ENCODE assay signal across 25 mouse cellular contexts in genomic region chr3:132158817-132159216, GRCm38 (mm10).
DNase-seq lines count a peak whose midpoint lies in the region; ATAC-seq and TF ChIP-seq lines count a peak whose summit lies in the region.
"Had no signal": no experiment of that assay in that cellular context is flagged by ENCODE, and none has a peak within 500 bp of the region (broad histone marks: within the 10 kb centered on the region; RNA-seq: fewer than 3 reads in every experiment).

No protein-coding gene starts in this region.

- H3K4me1 ChIP-seq in midbrain, embryonic 14.5 days (ENCODE audit: control insufficient read depth, insufficient read depth, low read length): no peaks in the 10 kb centered on the region
- H3K4me1 ChIP-seq in midbrain, embryonic 13.5 days (replicated peaks): no peaks in the 10 kb centered on the region
- H3K4me1 ChIP-seq in midbrain, embryonic 16.5 days (ENCODE audit: control insufficient read depth, insufficient read depth, low read length): no peaks in the 10 kb centered on the region
- no peaks in the 10 kb centered on the region for H3K4me1 ChIP-seq in midbrain, embryonic 10.5 days
- H3K4me1 ChIP-seq in midbrain, postnatal 0 days (ENCODE audit: insufficient read depth, low read length): no peaks in the 10 kb centered on the region
- H3K4me1 ChIP-seq: embryonic facial prominence, embryonic 10.5 days; embryonic facial prominence, embryonic 12.5 days; forebrain, embryonic 13.5 days; forebrain, embryonic 15.5 days had no signal

- no peak overlapping the region for H3K9ac ChIP-seq in midbrain, embryonic 14.5 days (replicated peaks; ENCODE audit: low read length)
- no peak overlapping the region for H3K9ac ChIP-seq in midbrain, embryonic 13.5 days (replicated peaks)
- no peak overlapping the region for H3K9ac ChIP-seq in midbrain, embryonic 16.5 days (ENCODE audit: low read depth, low read length)
- H3K9ac ChIP-seq in midbrain, postnatal 0 days (replicated peaks; ENCODE audit: low read length, poor library complexity, severe bottlenecking): no peak overlapping the region
- H3K9ac ChIP-seq: embryonic facial prominence, embryonic 12.5 days; forebrain, embryonic 13.5 days; forebrain, embryonic 15.5 days; forebrain, postnatal 0 days had no signal

- no peak overlapping the region for H3K27ac ChIP-seq in midbrain, embryonic 14.5 days (replicated peaks; ENCODE audit: low read depth, low read length)
- H3K27ac ChIP-seq in midbrain, embryonic 13.5 days: no peak overlapping the region
- no peak overlapping the region for H3K27ac ChIP-seq in midbrain, embryonic 16.5 days (ENCODE audit: low read length)
- H3K27ac ChIP-seq in midbrain, embryonic 10.5 days (replicated peaks): no peak overlapping the region
- H3K27ac ChIP-seq in midbrain, postnatal 0 days (ENCODE audit: low read depth, low read length): no peak overlapping the region
- H3K27ac ChIP-seq: embryonic facial prominence, embryonic 10.5 days; embryonic facial prominence, embryonic 12.5 days; forebrain, embryonic 13.5 days; forebrain, embryonic 15.5 days had no signal

- no peak overlapping the region for H3K4me2 ChIP-seq in midbrain, embryonic 14.5 days (ENCODE audit: low read length)
- no peak overlapping the region for H3K4me2 ChIP-seq in midbrain, embryonic 13.5 days (replicated peaks)
- no peak overlapping the region for H3K4me2 ChIP-seq in midbrain, embryonic 16.5 days (ENCODE audit: low read length)
- no peak overlapping the region for H3K4me2 ChIP-seq in midbrain, postnatal 0 days (ENCODE audit: low read depth, low read length, poor library complexity, severe bottlenecking)
- H3K4me2 ChIP-seq: embryonic facial prominence, embryonic 12.5 days; forebrain, embryonic 13.5 days; forebrain, embryonic 15.5 days had no signal

- no peaks in the 10 kb centered on the region for H3K9me3 ChIP-seq in midbrain, embryonic 14.5 days (ENCODE audit: control insufficient read depth, low read length)
- H3K9me3 ChIP-seq in midbrain, embryonic 13.5 days: no peaks in the 10 kb centered on the region
- H3K9me3 ChIP-seq in midbrain, embryonic 16.5 days (replicated peaks; ENCODE audit: control insufficient read depth, low read length, poor library complexity, severe bottlenecking): no peaks in the 10 kb centered on the region
- no peaks in the 10 kb centered on the region for H3K9me3 ChIP-seq in midbrain, embryonic 10.5 days (replicated peaks)
- no peaks in the 10 kb centered on the region for H3K9me3 ChIP-seq in midbrain, postnatal 0 days (ENCODE audit: low read length)
- H3K9me3 ChIP-seq: embryonic facial prominence, embryonic 10.5 days; embryonic facial prominence, embryonic 12.5 days; forebrain, embryonic 13.5 days; forebrain, embryonic 15.5 days had no signal

- TF ChIP-seq CTCF in midbrain, postnatal 0 days (IDR thresholded peaks at IDR 0.05): no peak

- H3K36me3 ChIP-seq in midbrain, embryonic 14.5 days (ENCODE audit: control insufficient read depth, insufficient read depth, low read length): no peaks in the 10 kb centered on the region
- no peaks in the 10 kb centered on the region for H3K36me3 ChIP-seq in midbrain, embryonic 13.5 days
- H3K36me3 ChIP-seq in midbrain, embryonic 16.5 days (ENCODE audit: control insufficient read depth, insufficient read depth, low read length): no peaks in the 10 kb centered on the region
- no peaks in the 10 kb centered on the region for H3K36me3 ChIP-seq in midbrain, embryonic 10.5 days
- H3K36me3 ChIP-seq in midbrain, postnatal 0 days (ENCODE audit: insufficient read depth, low read length): no peaks in the 10 kb centered on the region
- H3K36me3 ChIP-seq: embryonic facial prominence, embryonic 10.5 days; embryonic facial prominence, embryonic 12.5 days; forebrain, embryonic 15.5 days; G1E had no signal

- no peak overlapping the region for H3K4me3 ChIP-seq in midbrain, embryonic 14.5 days (replicated peaks; ENCODE audit: low read depth, low read length)
- no peak overlapping the region for H3K4me3 ChIP-seq in midbrain, embryonic 13.5 days (replicated peaks)
- no peak overlapping the region for H3K4me3 ChIP-seq in midbrain, embryonic 16.5 days (ENCODE audit: low read depth, low read length)
- no peak overlapping the region for H3K4me3 ChIP-seq in midbrain, embryonic 10.5 days
- no peak overlapping the region for H3K4me3 ChIP-seq in midbrain, postnatal 0 days (ENCODE audit: low read depth, low read length)
- H3K4me3 ChIP-seq: embryonic facial prominence, embryonic 10.5 days; embryonic facial prominence, embryonic 12.5 days; forebrain, embryonic 13.5 days; forebrain, embryonic 15.5 days had no signal

- peak; percentile 13 for DNase-seq in midbrain, embryonic 14.5 days
- no peak for DNase-seq in midbrain, embryonic 10.5 days (ENCODE audit: low spot score)
- DNase-seq in midbrain, postnatal 0 days (ENCODE audit: low spot score): no peak
- DNase-seq in right cerebral cortex, postnatal 14 days: no peak
- DNase-seq: adrenal gland, adult 8-10 months; adrenal gland, postnatal 14 days; adrenal gland, postnatal 36 days; B cell, adult 2 months; cerebellum, adult 11-12 months; cerebellum, adult 2 months; cerebellum, adult 9-10 months; cerebellum, postnatal 10 days; cerebellum, postnatal 25 days; forebrain, postnatal 0 days had no signal

- ATAC-seq in midbrain, embryonic 14.5 days (ENCODE audit: low FRiP score, low TSS enrichment): no peak; the same call in 1 of the 2 replicates
- ATAC-seq in midbrain, embryonic 13.5 days: no peak
- ATAC-seq in midbrain, embryonic 16.5 days: peak; percentile 56; the same call in 1 of the 2 replicates
- 0 out of 2 replicates have a peak, but pooled peaks have one; percentile 56 for ATAC-seq in midbrain, postnatal 0 days (ENCODE audit: low FRiP score)
- ATAC-seq: activated CD4-positive, CD25-positive, alpha-beta regulatory T cell, adult 4 months; CD4-positive, CD25-positive, alpha-beta regulatory T cell, adult 4 months; forebrain, embryonic 13.5 days; forebrain, embryonic 15.5 days; forebrain, postnatal 0 days; Patski had no signal

- WGBS in midbrain, embryonic 14.5 days: 83% methylated on average over 2 of the region's 2 CpGs
- WGBS in midbrain, embryonic 13.5 days: 82% methylated on average over 2 of the region's 2 CpGs
- WGBS in midbrain, embryonic 16.5 days: 66% methylated on average over 2 of the region's 2 CpGs
- WGBS in midbrain, embryonic 10.5 days: 90% methylated on average over 2 of the region's 2 CpGs
- WGBS in midbrain, postnatal 0 days: 65% methylated on average over 2 of the region's 2 CpGs

- no peaks in the 10 kb centered on the region for H3K27me3 ChIP-seq in midbrain, embryonic 14.5 days (ENCODE audit: control insufficient read depth, insufficient read depth, low read length)
- H3K27me3 ChIP-seq in midbrain, embryonic 13.5 days: no peaks in the 10 kb centered on the region
- H3K27me3 ChIP-seq in midbrain, embryonic 16.5 days (ENCODE audit: control insufficient read depth, insufficient read depth, low read depth, low read length): no peaks in the 10 kb centered on the region
- H3K27me3 ChIP-seq in midbrain, embryonic 10.5 days (ENCODE audit: low read depth, poor library complexity, severe bottlenecking): no peaks in the 10 kb centered on the region
- no peaks in the 10 kb centered on the region for H3K27me3 ChIP-seq in midbrain, postnatal 0 days (ENCODE audit: insufficient read depth, low read length)
- H3K27me3 ChIP-seq: CH12.LX; embryonic facial prominence, embryonic 12.5 days; forebrain, embryonic 13.5 days; forebrain, embryonic 15.5 days had no signal

Comparison
In these comparisons a context has a peak if more than half of its experiments do, and no peak if none do; other contexts are left out.
1. ATAC-seq: peak in midbrain, embryonic 16.5 days (single experiment) and midbrain, postnatal 0 days (single experiment); none in midbrain, embryonic 14.5 days (single experiment) and midbrain, embryonic 13.5 days (single experiment).